Mouse (Mus musculus) layer of hippocampus, postnatal 25 days (tissue): Measurements from ENCODE around the gene Myo1h. TPM values are rescaled to one million over a fixed set of nuclear protein-coding genes. Genes with fewer than 3 reads are reported as not detected.

ENCODE experiments used
- DNase-seq, 2 experiments: peaks; one replicate each; pipeline ENCODE4 v3.0.0; 2022; ENCODE audit warnings: mixed read lengths in 2 of 2, low spot score in 1 of 2; ENCODE audit errors: extremely low spot score in 1 of 2
- microRNA-seq, 2 experiments: library from miRNA; unstranded; fragments of <30 nt; microRNA quantifications; one replicate each; pipeline ENCODE4 v1.2.0; 2021
- total RNA-seq, 2 experiments: library from RNA; stranded (reverse); gene quantifications; 2 replicates each; pipeline ENCODE4 v1.2.3; 2021

Gene Myo1h
- total RNA-seq, 2 experiments from 2014 or later: 2.4 to 2.7 TPM

DNA sequence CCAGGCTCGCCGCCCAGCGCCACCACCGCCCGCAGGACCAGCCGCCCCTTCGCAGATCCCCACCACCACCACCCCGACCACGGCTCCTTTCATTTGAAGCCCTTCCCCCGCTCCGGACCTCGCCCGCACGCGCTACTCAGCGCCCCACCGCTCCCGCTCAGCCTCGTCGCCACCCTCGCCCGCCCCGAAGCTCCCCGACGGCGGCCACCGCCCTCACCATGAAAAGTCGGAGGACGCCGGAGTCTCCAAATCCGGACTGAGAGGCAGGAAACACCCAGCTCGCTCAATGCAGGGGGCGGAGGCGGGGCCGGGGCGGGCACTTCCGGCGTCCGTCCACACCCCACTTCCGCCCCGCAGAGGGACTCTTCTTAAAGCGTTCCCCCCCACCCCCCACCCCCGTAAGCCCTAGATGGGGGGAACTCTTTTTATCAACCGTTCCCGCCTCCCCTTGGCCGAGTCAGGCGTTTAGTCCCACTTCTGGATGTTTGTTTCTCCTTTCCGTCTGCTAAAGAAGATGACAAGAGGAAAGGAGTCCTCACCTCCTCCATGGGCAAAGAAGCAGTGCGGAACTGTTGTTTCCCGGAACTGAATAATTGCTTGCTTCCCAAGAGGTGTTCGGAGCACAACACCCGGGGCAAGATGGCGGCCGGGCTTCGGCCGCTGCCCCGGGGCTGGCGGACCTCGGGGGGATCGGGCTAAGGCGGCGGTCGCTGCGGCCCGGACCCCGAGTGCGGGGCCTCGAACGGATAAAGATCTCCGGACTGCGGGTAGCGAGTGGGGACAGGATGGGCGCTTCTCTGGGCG lies 91.4 kb downstream of the Myo1h start, which contains the start of the genes Kctd10 and Ube3b:
Gene Kctd10, minus strand, starts transcription at position 300 of the 804 bp plus-strand sequence.
Gene Ube3b, plus strand, starts transcription at position 399 of the 804 bp plus-strand sequence.
- peak; percentile 67 to 80 for DNase-seq

DNA sequence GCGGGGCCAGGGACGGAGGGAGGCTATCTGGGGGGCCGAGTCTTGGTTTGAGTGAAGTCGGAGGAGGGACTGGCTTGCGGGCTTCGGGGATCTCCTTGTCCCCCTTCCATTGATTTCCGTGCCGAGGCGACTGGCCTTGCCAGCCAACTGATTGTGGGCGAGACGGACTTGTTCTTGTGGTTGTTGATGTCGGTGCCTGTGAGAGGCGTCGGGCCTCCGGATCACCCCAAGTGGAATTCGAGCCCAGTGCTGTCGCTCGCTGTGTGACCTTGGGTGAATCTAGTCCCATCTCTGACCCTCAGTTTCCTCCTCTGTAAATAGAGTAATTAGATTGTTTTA lies 92.0 kb downstream of the Myo1h start:
- DNase-seq: no peak

DNA sequence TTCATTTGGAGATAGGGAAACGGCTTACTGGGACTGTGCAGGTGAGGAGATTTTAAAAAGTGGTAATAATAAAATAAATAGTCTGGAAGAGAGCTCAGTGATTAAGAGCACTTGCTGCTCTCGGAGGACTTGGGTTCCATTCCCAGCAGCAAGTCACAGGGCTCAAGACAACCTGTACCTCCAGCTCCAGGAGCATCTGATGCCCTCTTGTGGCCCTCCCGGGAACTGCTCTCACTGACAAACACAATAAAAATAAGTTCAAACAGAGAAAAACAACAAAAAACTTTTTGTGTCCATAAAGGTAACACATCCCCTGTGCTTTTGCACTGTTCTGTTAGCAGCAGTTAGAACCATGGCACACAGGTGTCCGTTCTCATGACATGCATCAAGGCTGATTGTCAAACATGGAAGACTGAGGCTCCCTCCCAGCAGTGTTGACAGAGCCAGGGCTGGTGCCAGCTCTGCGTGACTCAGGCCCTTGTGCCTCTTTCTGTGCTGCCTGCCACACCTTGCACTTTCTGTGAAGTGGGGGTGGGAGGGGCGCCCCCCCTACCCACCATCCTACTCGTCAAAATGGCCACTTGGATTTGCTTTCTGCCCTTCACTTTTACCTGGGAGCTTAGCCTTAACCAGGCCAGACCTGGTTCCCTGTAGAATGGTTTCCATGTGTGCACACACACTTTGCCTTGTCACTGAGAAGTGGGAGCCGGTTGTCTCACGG lies 94.4 kb downstream of the Myo1h start:
- DNase-seq: peak in 1 of 2 experiments; percentile 49

DNA sequence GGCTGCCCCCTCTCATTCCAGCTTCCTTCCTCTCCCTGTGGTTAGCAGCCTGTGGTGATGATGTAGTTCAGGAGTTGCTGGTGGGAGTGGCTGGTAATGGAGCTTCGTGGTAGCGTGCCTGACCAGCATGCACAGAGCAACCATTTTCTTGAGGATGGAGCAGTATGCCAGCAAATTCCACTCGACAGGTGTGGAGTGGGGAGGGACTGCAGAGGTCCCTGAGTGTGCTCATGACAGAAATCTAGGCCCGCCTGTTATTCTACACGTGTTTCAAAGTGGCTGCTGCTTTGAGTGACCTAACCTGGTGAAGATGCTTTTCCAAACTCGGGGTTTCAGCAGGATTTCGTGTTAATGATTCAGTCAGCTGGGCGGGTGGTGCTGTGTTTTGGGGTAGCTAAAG lies 95.5 kb downstream of the Myo1h start:
- no peak for DNase-seq

DNA sequence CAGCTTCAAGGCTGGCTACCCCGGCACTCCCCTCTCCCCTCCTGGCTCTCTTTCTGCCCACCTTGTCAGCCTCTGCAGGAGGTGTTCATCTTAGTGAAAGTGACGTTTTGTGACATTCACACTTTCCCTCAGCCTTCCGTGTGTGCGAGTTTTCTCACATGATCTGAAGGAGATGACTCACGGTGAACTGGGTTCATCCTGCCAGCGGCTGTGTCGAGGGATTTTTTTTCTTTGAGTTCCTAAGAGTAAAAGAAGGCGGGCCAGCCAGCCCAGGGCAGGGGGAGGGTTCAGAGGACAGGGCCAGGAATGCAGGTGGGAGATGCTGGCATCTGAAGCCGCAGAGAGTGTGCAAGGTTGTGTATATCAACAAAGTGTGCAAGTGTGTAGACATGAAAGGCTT lies 104.2 kb downstream of the Myo1h start:
- no peak for DNase-seq

DNA sequence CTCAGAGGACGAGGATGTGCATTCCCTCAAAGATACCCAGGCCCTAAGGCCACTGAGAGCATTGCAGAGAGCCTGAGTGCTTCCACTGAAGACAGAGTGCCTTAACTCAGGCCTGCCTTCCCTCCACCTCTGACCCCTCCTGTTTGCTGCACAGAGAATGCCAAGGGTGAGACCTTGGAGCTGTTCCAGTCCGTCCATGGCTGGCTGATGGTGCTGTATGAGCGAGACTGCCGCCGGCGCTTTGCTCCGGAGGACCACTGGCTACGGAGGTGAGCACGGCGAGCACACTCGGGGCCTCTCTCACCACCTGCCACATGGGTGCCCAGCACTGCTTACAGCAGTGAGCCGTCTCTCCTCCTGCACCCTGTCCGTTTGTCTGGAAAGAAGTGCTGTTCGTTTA lies 117.6 kb downstream of the Myo1h start:
- no peak for DNase-seq

DNA sequence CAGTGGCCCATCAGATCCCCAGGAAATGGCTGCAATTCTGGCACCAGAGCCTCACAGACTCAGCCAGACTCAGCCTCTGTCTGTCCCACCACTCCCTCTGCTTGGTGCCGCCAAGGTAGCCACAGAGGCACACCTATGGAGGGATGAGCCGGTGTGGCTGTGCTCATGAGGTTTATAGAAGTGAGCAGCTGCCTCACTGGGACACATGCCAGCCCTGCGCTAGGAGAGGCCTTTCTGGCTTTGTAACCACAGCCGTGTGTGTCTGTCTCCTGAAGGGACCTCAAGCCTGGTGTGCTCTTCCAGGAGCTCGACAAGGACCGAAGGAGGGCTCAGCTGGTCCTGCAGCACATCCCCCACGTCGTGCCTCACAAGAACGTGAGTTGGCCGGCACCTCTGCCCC lies 118.3 kb downstream of the Myo1h start:
- no peak for DNase-seq

DNA sequence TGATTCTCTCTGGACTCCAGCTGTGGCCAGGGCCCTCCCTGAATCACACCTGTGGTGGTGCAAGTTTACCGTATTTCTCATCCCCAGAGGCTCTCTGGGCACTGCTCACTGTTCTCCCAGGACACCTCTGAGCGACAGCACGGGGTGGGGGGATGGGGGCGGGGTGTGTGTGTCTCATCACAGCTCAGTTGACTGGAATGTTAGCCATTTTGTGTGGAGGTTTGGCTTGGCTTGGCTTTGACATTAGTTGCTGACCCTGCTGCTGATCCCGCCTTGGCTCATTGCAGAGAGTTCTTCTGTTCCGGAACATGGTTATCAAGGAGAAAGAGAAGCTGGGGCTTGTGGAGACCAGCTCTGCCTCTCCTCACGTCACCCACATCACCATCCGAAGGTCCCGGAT lies 118.8 kb downstream of the Myo1h start:
- DNase-seq: no peak

DNA sequence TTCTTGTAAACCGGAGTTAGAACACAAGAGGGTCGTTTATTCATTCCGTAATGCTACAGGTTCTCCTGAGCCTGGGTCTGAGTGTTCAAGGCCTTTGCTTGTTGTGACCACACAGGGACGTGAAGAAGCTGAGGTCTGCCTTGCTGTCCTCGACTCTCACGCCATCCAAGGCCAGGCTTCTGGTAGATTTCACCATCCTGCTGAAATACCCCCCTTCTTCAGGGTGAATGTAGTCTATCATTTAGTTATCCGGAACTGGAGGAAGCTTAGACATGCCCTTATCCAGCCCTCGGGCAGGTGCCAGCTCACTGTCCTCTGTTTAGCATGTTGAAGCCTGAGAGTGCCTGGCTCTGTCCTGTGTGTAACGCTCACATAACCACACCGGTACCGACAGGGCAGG lies 119.9 kb downstream of the Myo1h start:
- DNase-seq: no peak

DNA sequence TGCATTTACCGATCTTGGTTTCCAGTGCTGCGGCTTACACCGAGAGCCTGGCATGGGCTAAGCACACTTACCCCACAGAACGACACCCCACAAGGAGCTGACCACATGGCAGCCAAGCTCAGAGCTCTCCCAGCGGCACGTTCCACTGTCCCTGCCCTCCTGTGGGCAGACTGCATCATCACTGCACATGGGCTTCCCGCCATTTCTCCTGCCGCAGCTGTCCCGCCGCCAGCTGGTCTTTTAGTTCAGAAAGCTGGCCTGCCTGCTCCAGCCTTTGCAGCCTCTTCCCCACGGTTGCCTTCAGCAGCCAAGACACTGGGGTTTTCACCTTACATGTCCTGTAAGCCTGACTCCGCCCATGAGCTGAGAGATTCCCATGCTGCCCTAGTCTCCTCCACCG lies 121.5 kb downstream of the Myo1h start:
- no peak for DNase-seq

DNA sequence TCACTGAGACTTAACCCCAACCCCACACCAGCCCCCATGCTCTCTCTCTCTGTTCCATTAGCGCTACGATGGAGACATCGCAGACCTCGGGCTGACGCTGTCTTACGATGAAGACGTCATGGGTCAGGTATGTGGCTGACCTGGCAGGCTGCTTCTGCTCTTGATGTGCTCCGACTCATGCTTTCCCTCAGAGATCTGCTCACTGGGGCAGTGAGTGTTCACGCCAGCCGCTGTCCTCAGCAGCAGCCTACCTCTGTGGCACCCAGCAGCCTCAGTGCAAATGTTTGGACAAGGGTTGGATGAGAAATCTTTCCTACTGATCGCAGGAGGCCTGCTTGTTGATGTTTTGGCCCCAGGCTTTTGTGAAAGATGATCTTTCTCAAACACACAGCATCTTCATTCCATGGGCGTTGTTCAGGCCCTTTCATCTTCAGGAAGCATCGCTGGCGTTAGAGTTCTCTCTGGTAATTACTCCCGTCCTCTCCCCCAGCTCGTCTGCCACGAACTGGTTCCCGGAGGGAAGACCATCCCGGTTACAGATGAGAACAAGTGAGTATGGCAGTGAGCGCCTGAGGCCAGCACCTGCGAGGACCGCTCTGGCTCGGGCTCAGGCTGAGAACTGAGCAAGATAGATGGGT lies 123.5 kb downstream of the Myo1h start:
- no peak for DNase-seq

DNA sequence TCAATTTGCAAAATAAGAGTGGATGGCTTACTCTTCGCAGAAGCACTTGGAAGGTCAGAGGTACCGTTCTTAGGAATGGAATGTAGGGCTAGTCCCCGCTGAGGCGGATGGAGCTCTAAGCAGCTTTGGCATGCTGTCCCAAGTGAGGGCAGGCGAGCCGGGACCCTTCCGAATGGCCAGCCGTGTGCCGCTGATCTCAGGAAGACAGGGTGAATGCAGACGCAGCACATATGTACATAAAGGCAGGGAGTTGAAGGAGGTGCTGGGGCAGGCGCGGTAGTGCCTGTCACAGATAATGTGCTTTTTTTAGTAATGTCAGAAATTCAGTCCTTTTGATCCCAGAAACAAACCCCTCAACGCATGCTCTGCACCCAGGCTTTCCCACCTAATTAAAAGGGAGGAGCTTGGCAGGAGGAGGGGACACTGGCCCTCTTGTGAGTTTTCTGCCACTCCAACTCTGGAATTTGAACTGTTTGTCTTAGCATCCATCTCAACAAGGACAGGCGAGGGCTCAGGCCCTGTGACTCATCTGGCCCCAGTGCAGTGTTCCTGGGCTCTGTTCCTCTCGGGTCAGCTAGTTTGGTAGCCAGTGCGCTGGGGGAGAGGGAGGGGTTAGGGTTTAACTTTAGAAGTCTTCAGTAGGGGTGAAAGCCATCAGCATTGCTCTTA lies 124.2 kb downstream of the Myo1h start:
- no peak for DNase-seq

Small RNAs within 50 kb of the gene (microRNA-seq; reads per million reads assigned to microRNA genes)
- gene Mir7027: 0.20 to 0.55 reads per million in 2 experiments

Other genes starting within 250 kb of the Myo1h start
- gene Usp30, start 223.7 kb upstream of the Myo1h start, total RNA-seq: 10 to 100 TPM; 35.5 to 40.0 TPM
- gene Svop, start 197.6 kb upstream of the Myo1h start, total RNA-seq: 100 to 1,000 TPM; 169 to 187 TPM
- 1 to 10 TPM; 3.8 to 4.2 TPM for gene Alkbh2, start 160.9 kb upstream of the Myo1h start, total RNA-seq
- 1 to 10 TPM; 3.4 to 3.5 TPM for gene Ung, start 158.8 kb upstream of the Myo1h start, total RNA-seq
- gene Acacb, start 142.6 kb upstream of the Myo1h start, total RNA-seq: 1 to 10 TPM; 6.1 to 6.5 TPM
- not detected for gene Foxn4, start 15.4 kb upstream of the Myo1h start, total RNA-seq
- 10 to 100 TPM; 46.2 to 49.5 TPM for gene Kctd10, start 91.3 kb downstream of the Myo1h start, total RNA-seq
- gene Ube3b, start 91.4 kb downstream of the Myo1h start, total RNA-seq: 10 to 100 TPM; 83.4 to 89.8 TPM
- 10 to 100 TPM; 17.3 to 19.9 TPM for gene Mmab, start 154.9 kb downstream of the Myo1h start, total RNA-seq
- 10 to 100 TPM; 33.6 to 36.7 TPM for gene Mvk, start 155.1 kb downstream of the Myo1h start, total RNA-seq